Mouse (Mus musculus) lung, adult 2 months (tissue): ENCODE data around the gene Tecrl. TPM values are rescaled to one million over a fixed set of nuclear protein-coding genes. Genes with fewer than 3 reads are reported as not detected.

Experiments
- DNase-seq: peaks from one replicate; pipeline ENCODE4 v3.0.0; 2022
- H3K4me1 ChIP-seq: fragments of 200-500 bp; 2 replicates; pipeline ENCODE4 v1.6.1; 2011; ENCODE audit warnings: low read length; ENCODE audit not compliant: control insufficient read depth, insufficient read depth
- H3K4me3 ChIP-seq: fragments of 200-500 bp; replicated peaks from 2 replicates; pipeline ENCODE3; 2011; ENCODE audit warnings: low read depth, mild to moderate bottlenecking, control low read depth, low read length; ENCODE audit errors: extremely low read depth
- CTCF ChIP-seq: fragments of 200-500 bp; IDR thresholded peaks from 2 replicates; pipeline ENCODE4 v1.5.1; 2011; ENCODE audit warnings: mild to moderate bottlenecking, low read length, control low read depth; ENCODE audit not compliant: insufficient read depth
- POLR2A ChIP-seq: fragments of 200-500 bp; IDR thresholded peaks from 2 replicates; pipeline ENCODE4 v1.6.1; 2011; ENCODE audit warnings: low read depth, mild to moderate bottlenecking, control low read depth, low read length, borderline replicate concordance; ENCODE audit errors: extremely low read depth
- WGBS: fragments of 180-500 bp; shearing (Covaris S2); methylation state at CpG from one replicate; pipeline ENCODE4 v1.1.7; 2018; 5-methylcytosine and 5-hydroxymethylcytosine counted together
- polyA plus RNA-seq: library from polyadenylated mRNA; depleted of rRNA; stranded (reverse); fragments of >200 nt; gene quantifications from 2 replicates; pipeline ENCODE4 v1.2.3, GENCODE M21; 2012; rRNA removed

Tecrl gene
- 0.79 and 0.82 TPM in 2 replicates for polyA plus RNA-seq

DNA sequence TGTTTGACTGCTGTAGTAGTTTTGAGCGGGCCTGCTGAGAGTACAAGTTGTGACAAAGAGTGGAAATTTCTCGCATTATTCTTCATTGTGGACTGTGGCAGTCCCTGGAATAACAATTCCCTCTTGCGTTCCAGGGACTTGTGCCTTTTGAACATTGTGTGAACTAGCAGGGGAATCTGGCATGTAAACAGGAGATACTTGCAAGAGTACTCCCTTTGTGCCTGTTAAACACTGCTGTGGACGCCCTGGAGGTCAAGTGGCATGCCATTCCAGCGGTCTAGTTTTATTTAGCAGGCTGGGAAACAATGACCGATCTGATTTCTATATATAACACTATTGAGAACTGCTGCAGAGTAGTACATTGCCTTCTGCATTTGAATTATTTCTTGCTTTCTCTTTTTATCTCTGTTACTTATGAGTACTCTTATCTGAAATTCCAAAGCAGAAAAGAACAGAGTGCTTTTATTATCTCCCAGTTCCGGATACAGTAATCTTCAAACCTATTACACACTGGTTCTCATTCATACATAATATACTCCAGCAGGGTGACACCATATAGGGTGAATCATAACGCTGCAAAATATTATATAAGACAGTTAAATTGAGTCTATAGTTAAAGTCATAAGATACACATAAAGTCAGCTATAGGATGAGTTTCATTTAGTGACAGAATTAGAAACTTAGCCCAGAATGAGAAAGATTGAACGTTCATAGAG is at the start of gene Tecrl:
Tecrl (minus strand) TSS at position 350 of the 716 bp plus-strand sequence.
- WGBS = 14% methylated on average over 9 of the region's 9 CpGs
- peak; percentile 44 for DNase-seq
- TF ChIP-seq CTCF (no peak), POLR2A (no peak)
- Histone ChIP-seq H3K4me1 (peaks cover 2% of the 10 kb centered on the region; the same call in 1 of the 2 replicates), H3K4me3 (no peak within 1 kb of the TSS)

DNA sequence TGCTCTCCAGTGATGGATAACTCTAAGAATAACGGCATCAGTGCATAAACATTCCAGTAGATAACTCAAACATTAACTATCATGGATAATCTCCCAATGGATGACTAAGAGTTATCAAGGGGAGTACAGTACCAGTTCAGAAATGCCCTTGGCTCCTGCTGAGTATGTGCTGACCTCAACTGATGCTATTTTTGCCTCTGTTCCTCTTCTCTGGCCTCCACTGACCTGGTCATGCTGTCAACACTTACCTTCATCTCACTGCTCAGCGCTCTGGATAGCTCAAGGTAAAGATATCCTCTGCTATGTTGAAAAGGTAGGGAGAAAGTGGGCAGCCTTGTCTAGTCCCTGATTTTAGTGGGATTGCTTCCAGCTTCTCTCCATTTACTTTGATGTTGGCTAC is 30.0 kb upstream of the Tecrl start:
- H3K4me3 ChIP-seq = no peak overlapping the region

DNA sequence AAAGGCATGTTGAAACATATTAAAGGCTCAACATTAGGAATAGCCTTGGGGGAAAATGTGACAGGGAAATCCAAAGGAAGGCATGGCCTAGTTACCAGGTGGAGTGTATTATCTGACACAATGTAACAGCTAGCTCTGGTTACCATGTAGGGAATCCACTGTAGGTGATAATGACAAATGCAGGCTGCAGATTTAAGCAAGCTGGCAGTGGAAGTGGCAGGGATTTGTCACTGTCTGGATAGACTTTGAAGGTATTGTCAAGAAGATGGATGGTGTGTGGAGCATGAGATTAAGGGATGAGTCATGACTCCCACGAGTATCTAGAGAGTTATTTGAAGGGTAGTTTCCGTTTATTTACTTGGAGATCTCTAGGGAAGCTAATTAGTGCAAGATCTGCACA is 3.4 kb downstream of the Tecrl start:
- no peak for TF ChIP-seq POLR2A
- no peak for TF ChIP-seq CTCF
- H3K4me1 ChIP-seq = peaks cover 2% of the 10 kb centered on the region; the same call in 1 of the 2 replicates
- no peak for DNase-seq
- WGBS = 18% methylated on average over 2 of the region's 2 CpGs
- H3K4me3 ChIP-seq = no peak overlapping the region

More for the DNA sequence above, 30.0 kb upstream of the Tecrl start:
- DNase-seq = no peak
- 63% methylated on average over 2 of the region's 2 CpGs for WGBS
- TF ChIP-seq POLR2A (no peak), CTCF (no peak)
- H3K4me1 ChIP-seq = no peaks in the 10 kb centered on the region

DNA sequence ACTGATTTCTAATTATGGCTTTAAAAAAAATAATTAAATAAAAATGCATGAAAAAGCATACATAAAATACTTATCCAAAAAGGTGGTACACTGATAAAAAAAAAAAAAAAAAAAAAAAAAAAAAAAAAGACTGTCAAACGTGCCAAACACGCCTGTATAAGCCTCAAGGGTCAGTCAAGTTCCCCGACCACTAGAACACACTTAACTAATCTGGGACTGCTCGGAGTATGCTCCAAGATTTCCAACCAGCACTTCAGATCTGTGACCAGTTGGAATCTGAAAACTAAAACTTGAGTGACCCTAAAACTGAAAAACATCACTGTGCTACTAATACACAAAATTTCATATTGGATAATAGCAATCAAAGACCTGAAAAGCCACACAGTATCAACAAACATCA is 15.9 kb downstream of the Tecrl start:
- Histone ChIP-seq H3K4me3 (no peak overlapping the region), H3K4me1 (no peaks in the 10 kb centered on the region)
- WGBS = 55% methylated on average over 4 of the region's 4 CpGs

DNA sequence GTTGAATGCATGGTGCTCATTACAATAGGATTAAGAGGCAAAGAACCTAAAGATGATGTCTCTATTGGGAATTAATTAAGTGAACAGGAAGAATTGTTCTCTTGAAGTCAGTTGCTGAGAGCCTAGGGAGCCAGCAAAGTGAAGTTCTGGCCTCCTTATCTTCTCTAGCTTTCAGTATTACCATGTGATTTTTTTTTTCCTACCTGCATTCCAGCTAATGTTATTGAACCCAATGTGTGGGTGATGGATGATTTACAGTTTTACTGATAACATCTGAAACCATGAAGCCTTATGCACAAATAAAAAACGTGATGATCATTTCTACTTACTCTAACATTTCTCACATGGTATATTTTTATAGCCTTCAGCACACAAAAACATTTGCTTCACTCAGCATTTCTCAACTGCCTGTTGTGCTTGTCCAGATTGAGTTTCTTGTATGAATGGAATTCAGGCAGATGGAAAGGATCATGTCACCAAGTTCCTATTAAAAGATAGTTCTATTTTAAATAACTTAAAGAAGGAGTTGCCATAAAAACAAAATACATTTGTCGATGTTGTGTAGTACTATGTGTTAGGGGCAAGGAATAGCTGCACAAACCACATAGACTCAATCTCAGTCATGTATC is 87.7 kb downstream of the Tecrl start:
- no peak overlapping the region for H3K4me3 ChIP-seq
- no peak for DNase-seq
- TF ChIP-seq CTCF = no peak
- no peak for TF ChIP-seq POLR2A
- 43% methylated on average over 2 of the region's 2 CpGs for WGBS
- no peaks in the 10 kb centered on the region for H3K4me1 ChIP-seq

More for the DNA sequence above, 15.9 kb downstream of the Tecrl start:
- no peak for DNase-seq
- TF ChIP-seq POLR2A (no peak), CTCF (no peak)

DNA sequence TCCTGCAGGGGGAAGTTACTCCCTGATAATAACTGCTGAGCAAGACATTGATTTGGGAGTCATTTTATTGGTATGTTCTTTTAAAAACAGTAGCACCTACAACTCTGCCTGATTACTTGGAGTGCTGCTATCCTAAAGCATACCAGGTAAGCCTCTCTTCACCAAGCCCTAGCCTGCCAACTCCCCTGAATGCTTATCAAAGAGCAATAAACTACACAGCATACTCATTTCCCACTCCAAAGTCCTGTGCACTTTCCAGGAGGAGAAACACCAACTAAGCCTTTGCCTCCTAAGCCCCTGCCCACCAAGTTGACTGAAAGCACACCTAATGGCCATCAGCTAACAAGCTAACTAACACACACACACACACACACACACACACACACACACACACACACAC is 94.9 kb downstream of the Tecrl start:
- Histone ChIP-seq H3K4me1 (no peaks in the 10 kb centered on the region), H3K4me3 (no peak overlapping the region)
- TF ChIP-seq CTCF (no peak), POLR2A (no peak)
- DNase-seq = no peak

DNA sequence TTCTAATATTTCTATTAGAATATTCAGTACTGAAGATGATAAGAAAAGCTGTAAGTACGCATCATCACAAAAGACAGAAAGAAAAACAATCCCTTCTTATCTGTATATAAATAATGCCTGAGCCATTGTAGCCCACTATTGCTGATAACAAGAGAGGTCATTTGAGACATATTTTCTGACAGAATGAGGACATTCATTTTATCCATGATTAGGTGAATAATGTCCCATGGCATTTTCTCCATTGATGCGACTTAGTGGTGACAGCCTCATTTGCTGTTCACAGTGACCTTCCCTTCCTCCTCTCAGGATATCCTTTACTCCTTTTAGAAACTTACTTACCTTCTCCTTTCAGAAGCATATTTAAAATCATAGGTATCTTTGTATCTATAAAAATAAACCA is 100.9 kb downstream of the Tecrl start:
- H3K4me1 ChIP-seq = no peaks in the 10 kb centered on the region
- no peak overlapping the region for H3K4me3 ChIP-seq
- WGBS = 70% methylated on average over 2 of the region's 2 CpGs
- no peak for DNase-seq
- no peak for TF ChIP-seq CTCF
- TF ChIP-seq POLR2A = no peak

DNA sequence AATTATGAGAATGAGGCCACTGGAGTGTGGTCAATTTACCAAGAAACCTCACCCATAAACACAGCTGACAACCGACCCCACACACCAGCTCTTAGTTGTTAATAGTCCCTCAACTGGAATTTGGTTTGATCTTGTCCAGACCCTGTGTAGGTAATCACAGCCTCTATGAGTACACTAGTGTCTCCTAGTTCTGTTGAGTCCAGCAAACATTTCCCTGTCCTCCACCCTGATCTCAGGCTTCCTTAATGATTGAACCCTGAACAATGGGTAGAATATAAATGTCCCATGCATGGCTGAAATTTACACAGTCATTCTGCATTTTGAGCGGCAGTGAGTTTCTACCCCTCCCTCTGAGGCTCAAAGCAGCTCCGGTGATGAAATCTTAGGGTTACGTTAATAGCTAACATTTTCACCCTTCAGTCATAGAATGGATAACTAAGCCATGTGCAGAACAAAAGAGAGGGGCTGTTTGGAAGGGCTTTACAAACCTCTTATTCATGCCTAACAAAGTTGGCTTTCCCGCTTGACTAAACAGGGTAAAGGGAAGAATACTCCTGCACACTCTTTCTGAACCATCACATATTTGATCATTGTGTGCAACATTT is 116.0 kb downstream of the Tecrl start:
- no peak for DNase-seq
- TF ChIP-seq CTCF (no peak), POLR2A (no peak)
- WGBS = 63% methylated on average over 5 of the region's 5 CpGs
- Histone ChIP-seq H3K4me1 (no peaks in the 10 kb centered on the region), H3K4me3 (no peak overlapping the region)
